Mouse (Mus musculus): ENCODE data around the gene Elmo3. TPM values are rescaled to one million over a fixed set of nuclear protein-coding genes. Genes with fewer than 3 reads are reported as not detected.

Elmo3 gene
- polyA plus RNA-seq, 1 experiment from 2014 or later = 0.43 TPM

GRCm38 (mm10) chr8:105356681-105357080 is 51.3 kb downstream of the Elmo3 start:
- 89% methylated on average over 14 of the region's 14 CpGs for WGBS (ENCODE audit: missing documents)
- Histone ChIP-seq H3K4me3 (ENCODE audit: inconsistent target) (no peak overlapping the region), H3K27ac (no peak overlapping the region), H3K79me2 (ENCODE audit: inconsistent target) (no peaks in the 10 kb centered on the region), H3K36me3 (ENCODE audit: inconsistent target) (no peaks in the 10 kb centered on the region)

GRCm38 (mm10) chr8:105359208-105359607 is 53.8 kb downstream of the Elmo3 start:
- no peak overlapping the region for H3K4me3 ChIP-seq (ENCODE audit: inconsistent target)
- no peaks in the 10 kb centered on the region for H3K79me2 ChIP-seq (ENCODE audit: inconsistent target)
- H3K36me3 ChIP-seq (ENCODE audit: inconsistent target) = no peaks in the 10 kb centered on the region
- WGBS (ENCODE audit: missing documents) = 92% methylated on average over 15 of the region's 15 CpGs
- H3K27ac ChIP-seq = no peak overlapping the region

- Histone ChIP-seq H3K27ac (no peak overlapping the region), H3K36me3 (ENCODE audit: inconsistent target) (no peaks in the 10 kb centered on the region), H3K79me2 (ENCODE audit: inconsistent target) (no peaks in the 10 kb centered on the region), H3K4me3 (ENCODE audit: inconsistent target) (no peak overlapping the region)
- WGBS (ENCODE audit: missing documents) = 78% methylated on average over 4 of the region's 4 CpGs
Observed at GRCm38 (mm10) chr8:105359646-105360045, 54.2 kb downstream of the Elmo3 start.

Other genes with a start within 250 kb of the Elmo3 start
- not detected in 3 replicates for gene Ces3b, start 221.8 kb upstream of the Elmo3 start, polyA plus RNA-seq (2018)
- not detected in 3 replicates for gene Ces4a, start 173.8 kb upstream of the Elmo3 start, polyA plus RNA-seq (2018)
- gene Cbfb, start 134.9 kb upstream of the Elmo3 start, polyA plus RNA-seq (2018) = 59.1 to 125 TPM (median 65.1 TPM) in 3 replicates
- 15.2 to 26.7 TPM (median 16.3 TPM) in 3 replicates for gene D230025D16Rik, start 80.5 kb upstream of the Elmo3 start, polyA plus RNA-seq (2018)
- 1.8 to 2.8 TPM (median 2.4 TPM) in 3 replicates for gene B3gnt9, start 50.4 kb upstream of the Elmo3 start, polyA plus RNA-seq (2018)
- gene Tradd, start 41.0 kb upstream of the Elmo3 start, polyA plus RNA-seq (2018) = 8.4 to 20.0 TPM (median 19.9 TPM) in 3 replicates
- 2.1 to 7.5 TPM (median 3.9 TPM) in 3 replicates for gene Fbxl8, start 41.0 kb upstream of the Elmo3 start, polyA plus RNA-seq (2018)
- 2.9 to 8.0 TPM (median 3.4 TPM) in 3 replicates for gene Hsf4, start 35.8 kb upstream of the Elmo3 start, polyA plus RNA-seq (2018)
- 0.16 to 0.77 TPM (median 0.73 TPM) in 3 replicates for gene Nol3, start 29.5 kb upstream of the Elmo3 start, polyA plus RNA-seq (2018)
- 0.79 to 3.9 TPM (median 1.5 TPM) in 3 replicates for gene 4931428F04Rik, start 15.7 kb upstream of the Elmo3 start, polyA plus RNA-seq (2018)
- 0.19 to 0.32 TPM in 2 of 3 replicates, not detected in the other for gene Exoc3l, start 9.5 kb upstream of the Elmo3 start, polyA plus RNA-seq (2018)
- gene E2f4, start 7.9 kb upstream of the Elmo3 start, polyA plus RNA-seq (2018) = 30.2 to 47.0 TPM (median 34.1 TPM) in 3 replicates
- 0.63 to 1.4 TPM (median 0.77 TPM) in 3 replicates for gene Lrrc29, start 20.7 kb downstream of the Elmo3 start, polyA plus RNA-seq (2018)
- gene Tmem208, start 20.8 kb downstream of the Elmo3 start, polyA plus RNA-seq (2018) = 19.5 to 78.9 TPM (median 58.8 TPM) in 3 replicates
- gene Fhod1, start 42.4 kb downstream of the Elmo3 start, polyA plus RNA-seq (2018) = 5.6 to 17.0 TPM (median 9.8 TPM) in 3 replicates
- 0.36 to 0.94 TPM (median 0.36 TPM) in 3 replicates for gene Slc9a5, start 43.2 kb downstream of the Elmo3 start, polyA plus RNA-seq (2018)
- not detected in 3 replicates for gene Plekhg4, start 67.7 kb downstream of the Elmo3 start, polyA plus RNA-seq (2018)
- gene Kctd19, start 107.9 kb downstream of the Elmo3 start, polyA plus RNA-seq (2018) = not detected in 3 replicates
- gene Lrrc36, start 108.0 kb downstream of the Elmo3 start, polyA plus RNA-seq (2018) = 0.13 TPM in 1 of 3 replicates, not detected in the others
- 0.20 to 1.0 TPM (median 0.49 TPM) in 3 replicates for gene Tppp3, start 165.9 kb downstream of the Elmo3 start, polyA plus RNA-seq (2018)
- gene Zdhhc1, start 191.3 kb downstream of the Elmo3 start, polyA plus RNA-seq (2018) = 6.8 to 10.0 TPM (median 7.3 TPM) in 3 replicates
- not detected in 3 replicates for gene Hsd11b2, start 213.2 kb downstream of the Elmo3 start, polyA plus RNA-seq (2018)

All from macrophage (primary cell).